Mouse (Mus musculus): Measurements from ENCODE around the gene Sema3a. TPM values are rescaled to one million over a fixed set of nuclear protein-coding genes. Genes with fewer than 3 reads are reported as not detected.

The Sema3a gene
- total RNA-seq, 1 experiment: 0.62 TPM

GRCm38 (mm10) chr5:13622578-13622977, 497.4 kb downstream of the Sema3a start:
- H3K4me3 ChIP-seq (ENCODE audit: insufficient read depth in 1 of 2, low read depth in 1 of 2, low read length in 2 of 2, poor library complexity in 1 of 2, severe bottlenecking in 1 of 2): no peak overlapping the region
- TF ChIP-seq MAFK (IDR thresholded peaks at IDR 0.05; ENCODE audit: insufficient read depth, low read depth, low read length) (no peak), HCFC1 (IDR thresholded peaks at IDR 0.05; ENCODE audit: borderline replicate concordance, insufficient read depth, low read length) (no peak), ZC3H11A (IDR thresholded peaks at IDR 0.05; ENCODE audit: borderline replicate concordance, low read depth, low read length) (no peak), ZNF384 (IDR thresholded peaks at IDR 0.05; ENCODE audit: low read depth, low read length) (no peak), CHD2 (IDR thresholded peaks at IDR 0.05; ENCODE audit: low read depth, low read length) (no peak)
- H3K36me3 ChIP-seq (ENCODE audit: control insufficient read depth, insufficient read depth, low read length, poor library complexity, severe bottlenecking): no peaks in the 10 kb centered on the region
- H3K27ac ChIP-seq (ENCODE audit: insufficient read depth, low read depth, low read length, poor library complexity, severe bottlenecking): no peak overlapping the region
- no peak overlapping the region for H3K9ac ChIP-seq (ENCODE audit: insufficient read depth, low read depth, low read length, poor library complexity, severe bottlenecking)
- no peaks in the 10 kb centered on the region for H3K9me3 ChIP-seq (ENCODE audit: control insufficient read depth, insufficient read depth, low read depth, low read length)
- no peak for DNase-seq (ENCODE audit: low read depth, low spot score)
- in situ Hi-C loops (cut with MboI; ENCODE audit: low sequenced_read_pairs in 2 of 2, unreplicated experiment in 2 of 2): loop anchor here in 1 of 2 experiments (10.0 kb wide), 1 partner anchor 1058 kb away; no protein-coding TSS in a partner anchor
- H3K4me1 ChIP-seq (ENCODE audit: control insufficient read depth in 2 of 2, insufficient read depth in 2 of 2, low read length in 2 of 2, poor library complexity in 1 of 2): peaks cover 0 to 5% of the 10 kb centered on the region in 2 experiments; a peak in 1 of 4 replicates

GRCm38 (mm10) chr5:13624754-13625153, 499.5 kb downstream of the Sema3a start:
- Histone ChIP-seq H3K4me3 (ENCODE audit: insufficient read depth in 1 of 2, low read depth in 1 of 2, low read length in 2 of 2, poor library complexity in 1 of 2, severe bottlenecking in 1 of 2) (no peak overlapping the region), H3K9ac (ENCODE audit: insufficient read depth, low read depth, low read length, poor library complexity, severe bottlenecking) (no peak overlapping the region), H3K9me3 (ENCODE audit: control insufficient read depth, insufficient read depth, low read depth, low read length) (no peaks in the 10 kb centered on the region), H3K4me1 (ENCODE audit: control insufficient read depth in 2 of 2, insufficient read depth in 2 of 2, low read length in 2 of 2, poor library complexity in 1 of 2) (no peaks in the 10 kb centered on the region), H3K27ac (ENCODE audit: insufficient read depth, low read depth, low read length, poor library complexity, severe bottlenecking) (no peak overlapping the region), H3K36me3 (ENCODE audit: control insufficient read depth, insufficient read depth, low read length, poor library complexity, severe bottlenecking) (no peaks in the 10 kb centered on the region)
- in situ Hi-C loops (cut with MboI; ENCODE audit: low sequenced_read_pairs in 2 of 2, unreplicated experiment in 2 of 2): loop anchor here (10.0 to 25.0 kb wide), 2 partner anchors 1060 to 1062 kb away; no protein-coding TSS in a partner anchor
- TF ChIP-seq ZNF384 (IDR thresholded peaks at IDR 0.05; ENCODE audit: low read depth, low read length) (no peak), ZC3H11A (IDR thresholded peaks at IDR 0.05; ENCODE audit: borderline replicate concordance, low read depth, low read length) (no peak), CHD2 (IDR thresholded peaks at IDR 0.05; ENCODE audit: low read depth, low read length) (no peak), HCFC1 (IDR thresholded peaks at IDR 0.05; ENCODE audit: borderline replicate concordance, insufficient read depth, low read length) (no peak), MAFK (IDR thresholded peaks at IDR 0.05; ENCODE audit: insufficient read depth, low read depth, low read length) (no peak)
- no peak for DNase-seq (ENCODE audit: low read depth, low spot score)

DNA sequence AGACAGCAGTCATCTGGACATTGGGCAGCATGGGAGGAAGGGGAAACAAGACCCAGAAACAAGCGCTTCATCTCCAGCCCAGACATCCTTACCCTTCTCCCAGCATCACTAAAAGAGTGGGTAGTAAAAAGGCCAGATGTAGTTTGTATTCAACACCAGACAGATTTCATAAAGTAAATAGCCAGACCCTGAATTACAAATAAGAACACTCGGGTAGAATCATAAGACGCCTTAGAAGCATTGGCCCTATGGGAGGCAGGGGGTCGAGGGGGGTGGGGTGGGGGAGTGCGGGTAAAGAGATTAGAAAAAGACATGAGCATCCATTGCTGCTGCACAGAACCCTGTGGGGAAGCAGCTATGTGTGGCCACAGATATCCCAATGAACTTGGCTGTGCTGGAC, 500.9 kb downstream of the Sema3a start:
- no peaks in the 10 kb centered on the region for H3K9me3 ChIP-seq (ENCODE audit: control insufficient read depth, insufficient read depth, low read depth, low read length)
- no peak overlapping the region for H3K4me3 ChIP-seq (ENCODE audit: insufficient read depth in 1 of 2, low read depth in 1 of 2, low read length in 2 of 2, poor library complexity in 1 of 2, severe bottlenecking in 1 of 2)
- H3K36me3 ChIP-seq (ENCODE audit: control insufficient read depth, insufficient read depth, low read length, poor library complexity, severe bottlenecking): no peaks in the 10 kb centered on the region
- no peak overlapping the region for H3K9ac ChIP-seq (ENCODE audit: insufficient read depth, low read depth, low read length, poor library complexity, severe bottlenecking)
- no peaks in the 10 kb centered on the region for H3K4me1 ChIP-seq (ENCODE audit: control insufficient read depth in 2 of 2, insufficient read depth in 2 of 2, low read length in 2 of 2, poor library complexity in 1 of 2)
- DNase-seq (ENCODE audit: low read depth, low spot score): no peak
- H3K27ac ChIP-seq (ENCODE audit: insufficient read depth, low read depth, low read length, poor library complexity, severe bottlenecking): no peak overlapping the region
- TF ChIP-seq MAFK (IDR thresholded peaks at IDR 0.05; ENCODE audit: insufficient read depth, low read depth, low read length) (no peak), ZNF384 (IDR thresholded peaks at IDR 0.05; ENCODE audit: low read depth, low read length) (no peak), HCFC1 (IDR thresholded peaks at IDR 0.05; ENCODE audit: borderline replicate concordance, insufficient read depth, low read length) (no peak), ZC3H11A (IDR thresholded peaks at IDR 0.05; ENCODE audit: borderline replicate concordance, low read depth, low read length) (no peak), CHD2 (IDR thresholded peaks at IDR 0.05; ENCODE audit: low read depth, low read length) (no peak)
- in situ Hi-C loops (cut with MboI; ENCODE audit: low sequenced_read_pairs in 2 of 2, unreplicated experiment in 2 of 2): loop anchor here (10.0 to 25.0 kb wide), 2 partner anchors 1061 to 1064 kb away; no protein-coding TSS in a partner anchor

DNA sequence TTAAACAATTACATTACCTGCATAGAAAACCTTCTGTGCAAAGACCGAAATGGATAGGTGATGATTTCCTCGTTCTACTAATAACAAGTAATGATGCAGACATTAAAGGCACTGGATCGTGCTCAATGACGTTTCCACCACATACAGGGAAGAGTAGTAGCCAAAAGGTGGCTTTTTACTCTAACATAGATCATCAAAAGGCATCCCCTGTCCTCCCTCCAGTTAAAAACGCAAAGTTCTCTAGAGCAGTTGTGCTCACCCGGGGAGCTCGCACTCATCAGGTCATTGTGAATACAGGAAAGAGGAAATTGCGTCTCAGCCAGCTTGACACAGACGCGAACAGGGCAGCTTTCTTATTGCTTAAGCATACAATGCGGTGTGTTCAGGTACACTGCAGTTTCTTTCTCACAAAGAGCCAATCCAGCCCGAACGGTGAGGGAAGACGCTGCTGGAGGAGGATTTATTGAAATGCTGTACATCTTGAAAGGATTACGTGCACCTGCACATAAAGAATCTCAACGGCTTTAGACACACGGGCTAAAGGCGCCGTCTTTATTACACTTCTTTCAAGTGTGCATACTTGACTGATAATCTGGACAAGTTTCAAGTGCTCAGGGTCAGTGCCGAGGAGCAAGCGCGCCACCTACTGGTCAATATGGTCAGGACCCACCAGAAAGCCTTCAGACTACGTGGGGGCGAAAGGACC, 503.5 kb downstream of the Sema3a start:
- TF ChIP-seq HCFC1 (IDR thresholded peaks at IDR 0.05; ENCODE audit: borderline replicate concordance, insufficient read depth, low read length) (no peak), ZC3H11A (IDR thresholded peaks at IDR 0.05; ENCODE audit: borderline replicate concordance, low read depth, low read length) (peak; percentile 96), ZNF384 (IDR thresholded peaks at IDR 0.05; ENCODE audit: low read depth, low read length) (no peak)
- peak; percentile 81 for DNase-seq (ENCODE audit: low read depth, low spot score)
- H3K36me3 ChIP-seq (ENCODE audit: control insufficient read depth, insufficient read depth, low read length, poor library complexity, severe bottlenecking): no peaks in the 10 kb centered on the region
- H3K4me3 ChIP-seq (ENCODE audit: insufficient read depth in 1 of 2, low read depth in 1 of 2, low read length in 2 of 2, poor library complexity in 1 of 2, severe bottlenecking in 1 of 2): peak overlapping the region in 1 of 2 experiments; percentile 44; a peak in 1 of 4 replicates
- H3K9ac ChIP-seq (ENCODE audit: insufficient read depth, low read depth, low read length, poor library complexity, severe bottlenecking): no peak overlapping the region
- no peaks in the 10 kb centered on the region for H3K9me3 ChIP-seq (ENCODE audit: control insufficient read depth, insufficient read depth, low read depth, low read length)
- no peaks in the 10 kb centered on the region for H3K4me1 ChIP-seq (ENCODE audit: control insufficient read depth in 2 of 2, insufficient read depth in 2 of 2, low read length in 2 of 2, poor library complexity in 1 of 2)
- in situ Hi-C loops (cut with MboI; ENCODE audit: low sequenced_read_pairs in 2 of 2, unreplicated experiment in 2 of 2): loop anchor here (10.0 to 25.0 kb wide), 2 partner anchors 1064 to 1066 kb away; no protein-coding TSS in a partner anchor
- no peak overlapping the region for H3K27ac ChIP-seq (ENCODE audit: insufficient read depth, low read depth, low read length, poor library complexity, severe bottlenecking)

Data from ES-E14 (cell line).